Mouse (Mus musculus) liver, embryonic 14.5 days (tissue): ENCODE results near the gene Ak9. TPM values are rescaled to one million over a fixed set of nuclear protein-coding genes. Genes with fewer than 3 reads are reported as not detected.

ENCODE experiments used
- ATAC-seq: fragments of 200-750 bp; cut with Nextera tagmentation; 2 replicates; pipeline ENCODE4 v1.8.0; 2017; ENCODE audit warnings: moderate number of reproducible peaks, mild to moderate bottlenecking, moderate library complexity; ENCODE audit not compliant: insufficient read depth
- DNase-seq, 3 experiments: peaks; one replicate each; pipeline ENCODE4 v3.0.0-alpha.2; 2012 to 2013; ENCODE audit warnings: low read depth in 3 of 3, low spot score in 3 of 3
- H3K27ac ChIP-seq: fragments of 300-500 bp; sonication (generic); 2 replicates; pipeline ENCODE4 v1.5.1; 2014; ENCODE audit warnings: moderate library complexity, mild to moderate bottlenecking, control low read depth, inconsistent platforms
- H3K27me3 ChIP-seq: fragments of 300-500 bp; sonication (generic); 2 replicates; pipeline ENCODE4 v1.6.1; 2014; ENCODE audit warnings: mild to moderate bottlenecking, low read length, moderate library complexity; ENCODE audit not compliant: control insufficient read depth, insufficient read depth
- H3K36me3 ChIP-seq: fragments of 300-500 bp; sonication (generic); replicated peaks from 2 replicates; pipeline ENCODE4 v1.6.1; 2014; ENCODE audit warnings: low read depth; ENCODE audit not compliant: control insufficient read depth, insufficient read depth
- H3K4me1 ChIP-seq, 2 experiments: fragments of 200-500 bp in 1 of 2; fragments of 300-500 bp in 1 of 2; sonication (generic) in 1 of 2; replicated peaks; 2 replicates each; pipeline ENCODE4 v1.6.1; 2012 to 2014; ENCODE audit warnings: antibody characterized with exemption in 1 of 2, inconsistent platforms in 1 of 2, low read length in 1 of 2; ENCODE audit not compliant: control insufficient read depth in 2 of 2, insufficient read depth in 2 of 2
- H3K4me2 ChIP-seq: fragments of 300-500 bp; sonication (generic); 2 replicates; pipeline ENCODE4 v1.6.1; 2014; ENCODE audit warnings: low read depth, mild to moderate bottlenecking, control low read depth, moderate library complexity
- H3K4me3 ChIP-seq, 2 experiments: fragments of 200-500 bp in 1 of 2; fragments of 300-500 bp in 1 of 2; sonication (generic) in 1 of 2; 2 replicates each; pipeline ENCODE4 v1.5.1; 2012 to 2014; ENCODE audit warnings: low read depth in 2 of 2, low read length in 2 of 2, mild to moderate bottlenecking in 2 of 2, control low read depth in 1 of 2, inconsistent platforms in 1 of 2, moderate library complexity in 1 of 2; ENCODE audit not compliant: insufficient read depth in 1 of 2
- H3K9ac ChIP-seq: fragments of 300-500 bp; sonication (generic); replicated peaks from 2 replicates; pipeline ENCODE4 v1.6.1; 2014; ENCODE audit warnings: mild to moderate bottlenecking, control low read depth, moderate library complexity
- H3K9me3 ChIP-seq: fragments of 300-500 bp; sonication (generic); 2 replicates; pipeline ENCODE4 v1.6.1; 2016; ENCODE audit warnings: low read length, mixed read lengths; ENCODE audit not compliant: control insufficient read depth
- CTCF ChIP-seq: IDR thresholded peaks from 2 replicates; pipeline ENCODE4 v1.5.1; 2016; ENCODE audit warnings: antibody characterized with exemption, low read depth, control low read depth
- EP300 ChIP-seq: IDR thresholded peaks from 2 replicates; pipeline ENCODE4 v1.6.1; 2016; ENCODE audit warnings: antibody characterized with exemption, low read depth
- WGBS: fragments of 180-500 bp; shearing (Covaris S2); extraction: QIAGEN DNeasy Blood & Tissue Kit; methylation state at CpG from one replicate; pipeline ENCODE4 v1.1.7; 2014; ENCODE audit not compliant: insufficient replicate concordance; 5-methylcytosine and 5-hydroxymethylcytosine counted together
- polyA plus RNA-seq, 2 experiments: library from polyadenylated mRNA; depleted of rRNA in 1 of 2; stranded (reverse) in 1 of 2; unstranded in 1 of 2; fragments of >200 nt; fragmentation: Nextera tagmentation in 1 of 2; extraction: Ambion mirVana in 1 of 2; gene quantifications; 2 replicates each; pipeline versions ENCODE4 v1.2.1 to v1.2.3; 2012 to 2014

Ak9 gene
- polyA plus RNA-seq, 2 experiments: not detected

- no peak overlapping the region for H3K27ac ChIP-seq
- TF ChIP-seq EP300 (no peak), CTCF (peak; percentile 26)
- no peaks in the 10 kb centered on the region for H3K27me3 ChIP-seq
- H3K4me2 ChIP-seq: no peak overlapping the region
- no peak overlapping the region for H3K9ac ChIP-seq
- WGBS: 56% methylated on average over 12 of the region's 12 CpGs
- ATAC-seq (no peak), DNase-seq (no peak)
- no peaks in the 10 kb centered on the region for H3K9me3 ChIP-seq
- no peaks in the 10 kb centered on the region for H3K36me3 ChIP-seq
- no peak overlapping the region for H3K4me3 ChIP-seq
- no peaks in the 10 kb centered on the region for H3K4me1 ChIP-seq
Measured at GRCm38 (mm10) chr10:41380466-41380865, 76.7 kb downstream of the Ak9 start.

GRCm38 (mm10) chr10:41385506-41386221, 81.9 kb downstream of the Ak9 start:
- WGBS: 38% methylated on average over 15 of the region's 15 CpGs
- H3K9ac ChIP-seq: no peak overlapping the region
- no peak overlapping the region for H3K4me2 ChIP-seq
- no peaks in the 10 kb centered on the region for H3K36me3 ChIP-seq
- ATAC-seq (no peak), DNase-seq (peak; percentile 20 to 44 (median 23))
- no peaks in the 10 kb centered on the region for H3K27me3 ChIP-seq
- H3K4me3 ChIP-seq: no peak overlapping the region
- no peak overlapping the region for H3K27ac ChIP-seq
- TF ChIP-seq EP300: no peak
- TF ChIP-seq CTCF: no peak
- H3K9me3 ChIP-seq: no peaks in the 10 kb centered on the region
- 0 out of 4 replicates have a peak, but pooled peaks cover 0 to 2% of the 10 kb centered on the region in 2 experiments for H3K4me1 ChIP-seq

- no peaks in the 10 kb centered on the region for H3K4me1 ChIP-seq
- no peak overlapping the region for H3K4me2 ChIP-seq
- no peak overlapping the region for H3K27ac ChIP-seq
- no peaks in the 10 kb centered on the region for H3K27me3 ChIP-seq
- DNase-seq (no peak), ATAC-seq (no peak)
- no peak overlapping the region for H3K4me3 ChIP-seq
- no peak overlapping the region for H3K9ac ChIP-seq
- no peaks in the 10 kb centered on the region for H3K9me3 ChIP-seq
- 34% methylated on average over 2 of the region's 2 CpGs for WGBS
- TF ChIP-seq CTCF (peak; percentile 19; the same call in 1 of the 2 replicates), EP300 (no peak)
- no peaks in the 10 kb centered on the region for H3K36me3 ChIP-seq
Measured at GRCm38 (mm10) chr10:41393555-41393954, 89.8 kb downstream of the Ak9 start.

- no peak overlapping the region for H3K9ac ChIP-seq
Measured at GRCm38 (mm10) chr10:41401097-41401496, 97.3 kb downstream of the Ak9 start.

GRCm38 (mm10) chr10:41403364-41403763, 99.6 kb downstream of the Ak9 start:
- H3K36me3 ChIP-seq: no peaks in the 10 kb centered on the region
- no peaks in the 10 kb centered on the region for H3K4me1 ChIP-seq
- H3K4me2 ChIP-seq: no peak overlapping the region
- no peak overlapping the region for H3K27ac ChIP-seq
- 55% methylated on average over 2 of the region's 2 CpGs for WGBS
- TF ChIP-seq EP300 (no peak), CTCF (no peak)
- no peak for ATAC-seq
- no peaks in the 10 kb centered on the region for H3K9me3 ChIP-seq
- no peaks in the 10 kb centered on the region for H3K27me3 ChIP-seq
- H3K9ac ChIP-seq: no peak overlapping the region
- no peak for DNase-seq
- H3K4me3 ChIP-seq: no peak overlapping the region

More at GRCm38 (mm10) chr10:41401097-41401496, 97.3 kb downstream of the Ak9 start:
- H3K27ac ChIP-seq: no peak overlapping the region
- no peak overlapping the region for H3K4me2 ChIP-seq
- WGBS: 78% methylated on average over 3 of the region's 3 CpGs
- H3K4me3 ChIP-seq: no peak overlapping the region
- DNase-seq (no peak), ATAC-seq (no peak)
- no peaks in the 10 kb centered on the region for H3K9me3 ChIP-seq
- H3K36me3 ChIP-seq: no peaks in the 10 kb centered on the region
- TF ChIP-seq EP300 (no peak), CTCF (no peak)
- no peaks in the 10 kb centered on the region for H3K27me3 ChIP-seq
- H3K4me1 ChIP-seq: no peaks in the 10 kb centered on the region
